Comparison of ENCODE assay signal across 8 mouse cellular contexts in the genomic region with DNA sequence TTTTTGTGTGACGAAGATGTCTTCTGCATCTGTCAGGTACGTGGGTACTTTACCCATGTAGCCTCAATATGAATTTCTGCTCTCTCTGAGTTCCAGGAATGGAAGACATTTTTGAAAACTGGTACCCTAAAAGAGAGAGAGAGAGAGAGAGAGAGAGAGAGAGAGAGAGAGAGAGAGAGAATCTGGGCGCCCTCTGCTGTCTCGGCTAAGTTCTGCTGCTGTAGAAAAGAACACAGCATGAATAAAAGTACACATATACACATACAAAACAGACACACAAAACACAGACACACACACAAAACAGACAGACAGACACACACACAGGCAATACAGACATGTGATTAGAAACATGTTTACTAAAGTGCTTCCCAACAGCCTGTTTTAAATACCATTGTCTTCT. TPM values are rescaled to one million over a fixed set of nuclear protein-coding genes. Genes with fewer than 3 reads are reported as not detected.
A peak's percentile ranks its signal among the peaks of the same experiment; 100 is the strongest.
DNase-seq lines count a peak whose midpoint lies in the region; ATAC-seq and TF ChIP-seq lines count a peak whose summit lies in the region.

No protein-coding gene starts in this region.

- no peaks in the 10 kb centered on the region for H3K4me1 ChIP-seq in lung, embryonic 14.5 days (ENCODE audit: insufficient read depth)
- H3K4me1 ChIP-seq in hindbrain, embryonic 16.5 days (ENCODE audit: control insufficient read depth, insufficient read depth, low read depth, low read length), result no peaks in the 10 kb centered on the region
- H3K4me1 ChIP-seq in limb, embryonic 14.5 days (ENCODE audit: control insufficient read depth, insufficient read depth, low read length), result no peaks in the 10 kb centered on the region

- H3K9ac ChIP-seq in lung, embryonic 14.5 days, result no peak overlapping the region
- no peak overlapping the region for H3K9ac ChIP-seq in hindbrain, embryonic 16.5 days (ENCODE audit: low read depth, low read length)
- H3K9ac ChIP-seq in limb, embryonic 14.5 days (ENCODE audit: low read depth, low read length, severe bottlenecking), result no peak overlapping the region

- H3K9me3 ChIP-seq in lung, embryonic 14.5 days (ENCODE audit: low read depth, low read length), result no peaks in the 10 kb centered on the region
- no peaks in the 10 kb centered on the region for H3K9me3 ChIP-seq in hindbrain, embryonic 16.5 days (ENCODE audit: control insufficient read depth, low read length)
- no peaks in the 10 kb centered on the region for H3K9me3 ChIP-seq in limb, embryonic 14.5 days (ENCODE audit: control insufficient read depth, low read length)

- peaks cover 29% of the 10 kb centered on the region for H3K36me3 ChIP-seq in lung, embryonic 14.5 days (ENCODE audit: insufficient read depth)
- peaks cover 8% of the 10 kb centered on the region for H3K36me3 ChIP-seq in hindbrain, embryonic 16.5 days (ENCODE audit: control insufficient read depth, insufficient read depth, low read length)
- H3K36me3 ChIP-seq in limb, embryonic 14.5 days (ENCODE audit: control insufficient read depth, insufficient read depth, low read length), result peaks cover 31% of the 10 kb centered on the region

- no peak for TF ChIP-seq POLR2A in limb, embryonic 14.5 days (IDR thresholded peaks at IDR 0.05; ENCODE audit: borderline replicate concordance, extremely low read depth, insufficient read depth, insufficient read length)

- no peak for ATAC-seq in lung, embryonic 14.5 days (ENCODE audit: insufficient read depth)
- peak; percentile 38 for ATAC-seq in hindbrain, embryonic 16.5 days
- no peak for ATAC-seq in limb, embryonic 14.5 days (ENCODE audit: low FRiP score, low read depth)
- ATAC-seq in megakaryocyte, adult 5-6 weeks (ENCODE audit: poor library complexity, severe bottlenecking), result no peak

- peak; percentile 38 to 42 for DNase-seq in adrenal gland, adult 18-20 months (ENCODE audit: low spot score in 2 of 2)
- no peak for DNase-seq in adrenal gland, adult 8-10 months
- peak; percentile 58 for DNase-seq in lung, embryonic 14.5 days
- DNase-seq in lung, postnatal 25 days (ENCODE audit: low spot score), result no peak
- peak; percentile 43 to 69 for DNase-seq in cerebellum, postnatal 25 days
- peak; percentile 71 for DNase-seq in limb, embryonic 14.5 days (ENCODE audit: low spot score)

- H3K27me3 ChIP-seq in lung, embryonic 14.5 days (ENCODE audit: insufficient read depth, low read length), result no peaks in the 10 kb centered on the region
- no peaks in the 10 kb centered on the region for H3K27me3 ChIP-seq in hindbrain, embryonic 16.5 days (replicated peaks; ENCODE audit: control insufficient read depth, insufficient read depth, low read length)
- H3K27me3 ChIP-seq in limb, embryonic 14.5 days (ENCODE audit: control insufficient read depth, insufficient read depth, low read length), result no peaks in the 10 kb centered on the region

- peak; percentile 76 for TF ChIP-seq CTCF in lung, embryonic 14.5 days (IDR thresholded peaks at IDR 0.05; ENCODE audit: low read depth)

- WGBS in lung, embryonic 14.5 days, result 47% methylated on average over 4 of the region's 4 CpGs
- 57% methylated on average over 4 of the region's 4 CpGs for WGBS in hindbrain, embryonic 16.5 days
- WGBS in limb, embryonic 14.5 days, result 52% methylated on average over 4 of the region's 4 CpGs

- no peak overlapping the region for H3K4me2 ChIP-seq in lung, embryonic 14.5 days
- H3K4me2 ChIP-seq in hindbrain, embryonic 16.5 days (ENCODE audit: low read length), result no peak overlapping the region
- H3K4me2 ChIP-seq in limb, embryonic 14.5 days (replicated peaks; ENCODE audit: low read depth, low read length, severe bottlenecking), result no peak overlapping the region

- H3K4me3 ChIP-seq in lung, embryonic 14.5 days (ENCODE audit: low read depth, low read length), result no peak overlapping the region
- H3K4me3 ChIP-seq in hindbrain, embryonic 16.5 days (ENCODE audit: low read length), result no peak overlapping the region
- H3K4me3 ChIP-seq in limb, embryonic 14.5 days (replicated peaks; ENCODE audit: low read length), result no peak overlapping the region

- H3K27ac ChIP-seq in lung, embryonic 14.5 days (ENCODE audit: low read depth), result no peak overlapping the region
- H3K27ac ChIP-seq in hindbrain, embryonic 16.5 days (ENCODE audit: low read depth, low read length), result no peak overlapping the region
- no peak overlapping the region for H3K27ac ChIP-seq in limb, embryonic 14.5 days (replicated peaks; ENCODE audit: low read depth, low read length)

RNA-seq across cellular contexts. Expression of a gene that starts 27.4 kb away (rescaled TPM):
- 10 to 100 TPM; 30.1 to 31.5 TPM for total RNA-seq in adrenal gland, adult 18-20 months (2021)
- 10 to 100 TPM; 31.7 to 40.4 (median 35.0) TPM for total RNA-seq in adrenal gland, adult 8-10 months (2022)
- polyA plus RNA-seq in lung, embryonic 14.5 days (2014; fragmentation: Nextera tagmentation; extraction: Ambion mirVana), result 47.3 and 48.8 TPM in 2 replicates
- 53.6 and 59.4 TPM in 2 replicates for polyA plus RNA-seq in hindbrain, embryonic 16.5 days (2015; fragmentation: Nextera tagmentation; extraction: Ambion mirVana)
- 21.4 and 24.0 TPM in 2 replicates for polyA plus RNA-seq in limb, embryonic 14.5 days (2012; rRNA removed)
- polyA plus RNA-seq in limb, embryonic 14.5 days (2014; fragmentation: Nextera tagmentation; extraction: Ambion mirVana), result 41.3 and 46.6 TPM in 2 replicates
- 36.4 and 46.1 TPM in 2 replicates for total RNA-seq in megakaryocyte, adult 5-6 weeks (2015)
- 52.1 and 53.7 TPM in 2 replicates for total RNA-seq in megakaryocyte, adult 5-6 weeks (2017)

RNA-seq across cellular contexts. Expression of a gene that starts 27.5 kb away (rescaled TPM):
- total RNA-seq in adrenal gland, adult 18-20 months (2021), result 10 to 100 TPM; 39.8 to 40.9 TPM
- total RNA-seq in adrenal gland, adult 8-10 months (2022), result 10 to 100 TPM; 46.5 to 49.1 (median 47.6) TPM
- 60.9 and 63.0 TPM in 2 replicates for polyA plus RNA-seq in lung, embryonic 14.5 days (2014; fragmentation: Nextera tagmentation; extraction: Ambion mirVana)
- polyA plus RNA-seq in hindbrain, embryonic 16.5 days (2015; fragmentation: Nextera tagmentation; extraction: Ambion mirVana), result 46.8 and 47.6 TPM in 2 replicates
- polyA plus RNA-seq in limb, embryonic 14.5 days (2012; rRNA removed), result 32.9 and 36.6 TPM in 2 replicates
- polyA plus RNA-seq in limb, embryonic 14.5 days (2014; fragmentation: Nextera tagmentation; extraction: Ambion mirVana), result 54.1 and 55.7 TPM in 2 replicates
- total RNA-seq in megakaryocyte, adult 5-6 weeks (2015), result 7.9 and 8.6 TPM in 2 replicates
- total RNA-seq in megakaryocyte, adult 5-6 weeks (2017), result 6.2 and 11.4 TPM in 2 replicates

Comparison
In these comparisons a context has a peak if more than half of its experiments do, and no peak if none do; other contexts are left out.
1. DNase-seq: peak in adrenal gland, adult 18-20 months (2 of 2), lung, embryonic 14.5 days (single experiment), cerebellum, postnatal 25 days (2 of 2) and limb, embryonic 14.5 days (single experiment); none in adrenal gland, adult 8-10 months (single experiment) and lung, postnatal 25 days (single experiment).